Mouse (Mus musculus): ENCODE data around the gene Oxnad1. TPM values are rescaled to one million over a fixed set of nuclear protein-coding genes. Genes with fewer than 3 reads are reported as not detected.
"Not testable (repeated sequence)": the region's sequence is repeated elsewhere in the genome, so short reads cannot be mapped to it uniquely, and the experiment has no call there.

Oxnad1 gene
- total and polyA plus RNA-seq, 3 experiments, result 47.6 to 111 (median 77.7) TPM

- no peak overlapping the region for H3K9ac ChIP-seq (ENCODE audit: insufficient read depth, low read depth)
- no peak overlapping the region for H3K27ac ChIP-seq (ENCODE audit: insufficient read depth, low read depth)
- H3K79me2 ChIP-seq (replicated peaks; ENCODE audit: control insufficient read depth, extremely low read depth, insufficient read depth, poor library complexity, severe bottlenecking), result no peaks in the 10 kb centered on the region
- H3K27me3 ChIP-seq (replicated peaks), result no peaks in the 10 kb centered on the region
- H3K4me2 ChIP-seq (ENCODE audit: insufficient read depth, low read depth, poor library complexity, severe bottlenecking), result no peak overlapping the region; the same call in 1 of the 2 replicates
- H3K36me3 ChIP-seq (replicated peaks in 1 of 2; ENCODE audit: control insufficient read depth in 1 of 2, insufficient read depth in 1 of 2, low read length in 1 of 2), result no peaks in the 10 kb centered on the region
- H3K4me3 ChIP-seq (replicated peaks in 1 of 3; ENCODE audit: low read depth in 2 of 3, low read length in 2 of 3, poor library complexity in 1 of 3), result no peak overlapping the region
- in situ Hi-C loops (cut with MboI; ENCODE audit: low pct_ligation_motif_present, low pct_unique_long_range_greater_than_20kb, low sequenced_read_pairs) (no loop called here), dilution Hi-C loops (cut with MboI; ENCODE audit: extremely low pct_ligation_motif_present, extremely low pct_unique_long_range_greater_than_20kb, low sequenced_read_pairs) (no loop called here)
- TF ChIP-seq IRF4 (IDR thresholded peaks at IDR 0.05; ENCODE audit: low read depth, low read length) (no peak), ELF1 (IDR thresholded peaks at IDR 0.05; ENCODE audit: low read depth, low read length) (no peak), ZKSCAN1 (IDR thresholded peaks at IDR 0.05; ENCODE audit: borderline replicate concordance, low read depth, low read length) (no peak), RCOR1 (conservative IDR thresholded peaks at IDR 0.05; ENCODE audit: low read depth, low read length) (no peak), E2F4 (IDR thresholded peaks at IDR 0.05; ENCODE audit: insufficient replicate concordance, low read depth, low read length) (no peak), SIN3A (IDR thresholded peaks at IDR 0.05; ENCODE audit: low read length) (no peak), MEF2A (IDR thresholded peaks at IDR 0.05; ENCODE audit: borderline replicate concordance, low read depth, low read length) (no peak), MXI1 (IDR thresholded peaks at IDR 0.05; ENCODE audit: low read depth, low read length) (no peak)
- peaks cover 0 to 10% of the 10 kb centered on the region in 2 experiments; a peak in 2 of 4 replicates for H3K4me1 ChIP-seq (ENCODE audit: control insufficient read depth in 1 of 2, insufficient read depth in 2 of 2)
- H3K9me3 ChIP-seq (replicated peaks; ENCODE audit: low read length), result no peaks in the 10 kb centered on the region
- DNase-seq (ENCODE audit: extremely low read depth), result no peak
Measured at GRCm38 (mm10) chr14:32134293-32134692, 49.1 kb downstream of the Oxnad1 start.

- H3K4me2 ChIP-seq (ENCODE audit: insufficient read depth, low read depth, poor library complexity, severe bottlenecking); H3K36me3 ChIP-seq (replicated peaks in 1 of 2; ENCODE audit: control insufficient read depth in 1 of 2, insufficient read depth in 1 of 2, low read length in 1 of 2); dilution Hi-C loops (cut with MboI; ENCODE audit: extremely low pct_ligation_motif_present, extremely low pct_unique_long_range_greater_than_20kb, low sequenced_read_pairs); H3K4me1 ChIP-seq (ENCODE audit: control insufficient read depth in 1 of 2, insufficient read depth in 2 of 2); in situ Hi-C loops (cut with MboI; ENCODE audit: low pct_ligation_motif_present, low pct_unique_long_range_greater_than_20kb, low sequenced_read_pairs); H3K9me3 ChIP-seq (replicated peaks; ENCODE audit: low read length); H3K27ac ChIP-seq (ENCODE audit: insufficient read depth, low read depth); H3K27me3 ChIP-seq (replicated peaks); H3K9ac ChIP-seq (ENCODE audit: insufficient read depth, low read depth); H3K79me2 ChIP-seq (replicated peaks; ENCODE audit: control insufficient read depth, extremely low read depth, insufficient read depth, poor library complexity, severe bottlenecking); DNase-seq (ENCODE audit: extremely low read depth); H3K4me3 ChIP-seq (replicated peaks in 1 of 3; ENCODE audit: low read depth in 2 of 3, low read length in 2 of 3, poor library complexity in 1 of 3): not testable (repeated sequence)
Measured at GRCm38 (mm10) chr14:32136467-32136866, 51.3 kb downstream of the Oxnad1 start.

- in situ Hi-C loops (cut with MboI; ENCODE audit: low pct_ligation_motif_present, low pct_unique_long_range_greater_than_20kb, low sequenced_read_pairs), result no loop called here
- H3K36me3 ChIP-seq (replicated peaks in 1 of 2; ENCODE audit: control insufficient read depth in 1 of 2, insufficient read depth in 1 of 2, low read length in 1 of 2), result no peaks in the 10 kb centered on the region
- H3K9me3 ChIP-seq (replicated peaks; ENCODE audit: low read length), result no peaks in the 10 kb centered on the region
- TF ChIP-seq ZKSCAN1 (IDR thresholded peaks at IDR 0.05; ENCODE audit: borderline replicate concordance, low read depth, low read length) (no peak), NELFE (IDR thresholded peaks at IDR 0.05; ENCODE audit: low read depth, low read length) (no peak), CHD2 (IDR thresholded peaks at IDR 0.05; ENCODE audit: low read length) (no peak), ZC3H11A (IDR thresholded peaks at IDR 0.05; ENCODE audit: low read depth, low read length) (no peak)
- peaks cover 3 to 10% of the 10 kb centered on the region in 2 experiments for H3K4me1 ChIP-seq (ENCODE audit: control insufficient read depth in 1 of 2, insufficient read depth in 2 of 2)
- H3K9ac ChIP-seq (ENCODE audit: insufficient read depth, low read depth), result no peak overlapping the region
- H3K79me2 ChIP-seq (replicated peaks; ENCODE audit: control insufficient read depth, extremely low read depth, insufficient read depth, poor library complexity, severe bottlenecking), result no peaks in the 10 kb centered on the region
- H3K4me3 ChIP-seq (replicated peaks in 1 of 3; ENCODE audit: low read depth in 2 of 3, low read length in 2 of 3, poor library complexity in 1 of 3), result no peak overlapping the region
- dilution Hi-C loops (cut with MboI; ENCODE audit: extremely low pct_ligation_motif_present, extremely low pct_unique_long_range_greater_than_20kb, low sequenced_read_pairs), result no loop called here
- no peak overlapping the region for H3K27ac ChIP-seq (ENCODE audit: insufficient read depth, low read depth)
- no peaks in the 10 kb centered on the region for H3K27me3 ChIP-seq (replicated peaks)
- H3K4me2 ChIP-seq (ENCODE audit: insufficient read depth, low read depth, poor library complexity, severe bottlenecking), result no peak overlapping the region
- DNase-seq (ENCODE audit: extremely low read depth), result no peak
Measured at GRCm38 (mm10) chr14:32140359-32140965, 55.3 kb downstream of the Oxnad1 start.
